Mouse (Mus musculus) ES-E14 (cell line): ENCODE measurements around the gene Lrp5.

Experiments used
- CHD2 ChIP-seq: IDR thresholded peaks from 2 replicates; pipeline ENCODE4 v1.6.1; 2014; ENCODE audit warnings: mild to moderate bottlenecking, low read depth, low read length, inconsistent platforms
- ZC3H11A ChIP-seq: IDR thresholded peaks from 2 replicates; pipeline ENCODE4 v1.6.1; 2012; ENCODE audit warnings: low read depth, mild to moderate bottlenecking, inconsistent platforms, low read length, borderline replicate concordance

- TF ChIP-seq ZC3H11A (no peak), CHD2 (no peak)
Observed at GRCm38 (mm10) chr19:3534945-3535344, 151.4 kb downstream of the Lrp5 start.
